Mouse (Mus musculus) gonadal fat pad, adult 2 months (tissue): Measurements from ENCODE around the gene Shank2. TPM values are rescaled to one million over a fixed set of nuclear protein-coding genes. Genes with fewer than 3 reads are reported as not detected.

Experiments used
- DNase-seq: peaks from one replicate; pipeline ENCODE4 v3.0.0-alpha.2; 2012; ENCODE audit warnings: low read depth
- polyA plus RNA-seq: library from polyadenylated mRNA; depleted of rRNA; stranded (reverse); fragments of >200 nt; gene quantifications from 2 replicates; pipeline ENCODE4 v1.2.3, GENCODE M21; 2012

Gene Shank2
- polyA plus RNA-seq, 1 experiment, result 0.34 TPM

GRCm38 (mm10) chr7:144228683-144229082, 227.0 kb downstream of the Shank2 start:
- no peak for DNase-seq

GRCm38 (mm10) chr7:144229421-144229820, 227.7 kb downstream of the Shank2 start:
- DNase-seq, result no peak

- DNase-seq, result no peak
Observed at GRCm38 (mm10) chr7:144232132-144232706, 230.5 kb downstream of the Shank2 start.

- DNase-seq, result no peak
Observed at GRCm38 (mm10) chr7:144233479-144233878, 231.8 kb downstream of the Shank2 start.

- no peak for DNase-seq
Observed at GRCm38 (mm10) chr7:144234783-144235182, 233.1 kb downstream of the Shank2 start.

- DNase-seq, result no peak
Observed at GRCm38 (mm10) chr7:144235523-144235922, 233.8 kb downstream of the Shank2 start.

DNA sequence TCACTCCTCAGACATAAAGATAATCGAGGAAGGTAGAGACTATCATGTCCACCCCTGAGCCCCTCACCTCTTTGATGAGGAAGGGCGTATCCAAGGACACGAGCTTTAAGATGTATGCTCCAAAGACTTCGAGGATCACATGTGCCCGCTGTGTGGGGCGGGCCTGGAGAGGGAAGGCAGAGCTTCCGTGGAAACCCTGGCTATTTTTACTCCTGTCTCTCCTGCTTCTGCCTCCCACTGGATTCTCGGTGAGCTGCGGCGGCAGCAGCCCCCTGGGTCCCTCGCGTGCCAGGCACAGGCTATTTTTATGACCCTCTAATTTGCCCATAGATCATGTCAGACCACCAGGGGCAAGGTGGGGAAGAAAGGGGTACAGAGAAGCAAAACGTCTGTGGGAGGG, 235.1 kb downstream of the Shank2 start:
- no peak for DNase-seq

- no peak for DNase-seq
Observed at GRCm38 (mm10) chr7:144238409-144238808, 236.7 kb downstream of the Shank2 start.

DNA sequence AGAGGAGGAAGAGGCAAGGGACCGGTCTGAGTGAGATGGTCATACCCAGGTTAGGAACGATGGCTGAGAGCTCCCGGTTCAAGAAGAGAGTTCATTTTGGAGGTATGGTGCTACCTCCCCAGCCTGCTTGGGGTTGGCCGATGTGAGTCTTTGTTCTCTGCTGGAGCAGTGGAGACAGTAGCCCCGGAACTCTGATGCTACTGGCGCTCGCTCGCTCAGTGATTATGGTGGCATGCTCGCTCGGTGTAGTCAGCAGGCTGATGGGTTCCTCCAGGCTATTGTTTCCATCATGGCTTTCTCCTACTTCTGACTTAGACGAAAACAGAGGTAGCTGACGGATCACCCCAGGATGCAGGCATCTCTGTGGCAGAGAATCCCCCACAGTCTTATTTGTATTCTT, 237.3 kb downstream of the Shank2 start:
- no peak for DNase-seq

DNA sequence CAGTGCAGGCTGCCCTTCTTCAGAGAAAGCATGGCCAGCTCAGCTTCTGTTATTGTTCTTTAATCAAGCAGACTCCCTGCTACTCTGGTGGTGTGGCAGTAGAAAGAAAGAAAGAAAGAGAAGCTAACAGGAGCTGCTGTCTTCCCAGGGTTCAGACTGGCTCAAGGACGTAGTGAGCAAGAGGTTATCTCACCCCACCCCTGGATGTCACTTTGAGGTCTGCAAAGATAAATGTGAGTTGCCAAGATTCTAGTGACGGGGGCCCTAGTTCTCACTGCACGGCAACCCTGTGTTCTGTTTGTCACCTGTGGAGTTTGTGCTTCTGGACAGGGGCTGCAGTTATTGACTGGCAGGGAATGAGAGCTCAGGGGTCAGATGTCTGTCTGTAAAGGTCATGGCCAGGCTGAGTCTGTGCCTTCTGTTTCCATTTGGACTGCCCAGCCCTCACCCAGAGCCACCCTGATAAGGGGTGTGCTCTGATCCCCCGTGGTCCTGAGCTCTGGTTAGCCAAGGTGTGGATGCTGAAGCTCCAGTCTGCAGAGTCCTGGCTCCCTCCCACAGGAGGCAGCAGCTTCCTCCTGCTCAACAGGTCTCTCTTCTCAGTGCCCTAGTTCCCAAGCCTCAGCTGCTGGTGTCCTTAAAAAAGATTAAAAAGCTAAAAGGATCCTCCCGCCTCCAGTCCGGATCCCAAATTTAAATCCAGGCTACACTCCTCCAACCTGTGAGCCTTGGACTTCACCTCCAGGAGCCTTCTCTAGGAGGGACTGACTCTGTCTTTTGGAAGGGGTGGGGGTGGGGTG, 238.0 kb downstream of the Shank2 start:
- DNase-seq, result no peak

GRCm38 (mm10) chr7:144240736-144241343, 239.1 kb downstream of the Shank2 start:
- DNase-seq, result no peak

DNA sequence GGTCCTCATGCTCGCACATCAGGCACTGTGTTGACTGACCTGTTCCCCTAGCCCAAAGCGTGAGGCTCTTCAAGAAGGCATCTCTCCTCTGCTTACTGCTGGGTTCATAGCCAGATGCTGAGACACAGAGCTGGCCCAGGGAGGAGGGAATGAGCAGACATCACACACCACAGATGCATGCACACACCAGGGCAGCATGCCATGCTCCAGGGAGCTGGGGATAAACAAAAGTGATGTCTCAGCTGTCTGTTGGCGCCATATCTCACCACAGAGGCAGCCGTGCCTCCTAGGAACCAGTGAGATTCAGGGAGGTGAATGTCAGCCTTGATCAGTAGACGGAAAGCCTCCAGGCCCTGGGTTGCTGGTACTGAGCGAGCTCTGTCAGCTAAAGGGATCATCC, 242.5 kb downstream of the Shank2 start:
- DNase-seq, result no peak

- DNase-seq, result no peak
Observed at GRCm38 (mm10) chr7:144246271-144246670, 244.5 kb downstream of the Shank2 start.

GRCm38 (mm10) chr7:144248686-144249422, 247.1 kb downstream of the Shank2 start:
- no peak for DNase-seq

GRCm38 (mm10) chr7:144250791-144251190, 249.1 kb downstream of the Shank2 start:
- DNase-seq, result no peak

- no peak for DNase-seq
Observed at GRCm38 (mm10) chr7:144251250-144251649, 249.5 kb downstream of the Shank2 start.

DNA sequence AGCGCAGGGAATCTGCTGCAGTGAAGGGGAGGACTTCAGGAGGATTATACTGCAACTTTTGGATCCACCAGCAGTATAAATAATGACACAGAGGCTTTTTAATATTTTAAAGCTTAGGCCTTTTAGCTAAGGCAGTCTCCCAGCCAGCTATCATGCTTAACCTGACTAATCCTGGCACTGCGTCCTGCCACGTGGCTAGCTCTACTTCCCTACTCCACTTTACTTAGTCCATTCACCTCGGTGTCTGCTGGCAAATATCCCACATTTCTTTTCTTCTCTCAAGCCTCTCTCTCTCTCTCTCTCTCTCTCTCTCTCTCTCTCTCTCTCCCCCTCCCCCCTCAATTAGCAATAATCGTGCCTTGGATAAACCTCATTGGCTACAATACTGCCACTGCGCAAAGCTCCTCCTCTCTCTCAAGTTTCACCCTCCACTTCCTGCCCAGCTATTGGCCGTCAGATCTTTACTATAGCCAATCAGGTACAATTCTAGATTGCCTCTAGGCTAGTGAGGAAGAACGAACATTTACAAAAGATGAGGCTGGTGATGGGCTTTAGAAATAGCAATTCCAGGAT, 253.0 kb downstream of the Shank2 start:
- no peak for DNase-seq

DNA sequence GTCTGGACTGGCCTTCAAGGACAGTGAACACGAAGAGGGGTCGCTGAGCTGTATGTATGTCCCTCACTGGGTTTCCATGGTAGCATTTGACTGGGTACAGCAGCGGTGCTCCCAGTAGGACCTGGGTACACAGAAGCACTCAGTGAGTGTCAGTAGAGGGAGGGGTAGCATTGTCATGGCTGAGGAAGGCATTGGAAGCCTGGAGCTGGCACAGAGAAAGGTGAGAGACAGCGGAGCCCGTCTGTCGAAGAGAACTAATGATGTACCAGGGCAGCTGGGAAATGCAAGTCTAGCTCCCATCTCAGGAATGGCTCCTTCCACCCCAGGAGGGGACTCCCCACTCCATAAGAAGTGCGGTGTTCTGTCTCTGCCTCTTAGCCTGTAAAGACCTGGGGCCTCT, 256.1 kb downstream of the Shank2 start:
- DNase-seq, result no peak

DNA sequence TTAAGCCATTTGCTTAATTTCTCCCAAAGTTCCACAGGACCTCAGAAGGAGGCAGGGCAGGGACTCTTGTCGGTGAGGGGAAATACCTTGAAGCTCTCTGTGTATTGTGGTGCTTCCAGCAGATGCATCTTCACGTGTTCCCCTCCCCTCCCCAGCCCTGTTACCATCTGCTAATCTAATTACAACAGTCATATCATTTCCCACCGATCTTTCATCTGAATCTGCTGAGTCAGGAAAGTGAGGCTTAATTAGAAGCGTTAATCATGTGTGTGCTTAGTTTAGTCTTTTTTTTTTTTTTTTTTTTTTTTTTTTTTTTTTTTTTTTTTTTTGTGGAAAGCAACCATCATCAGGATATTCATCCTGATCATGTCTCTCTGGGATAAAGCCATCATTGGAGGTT, 256.6 kb downstream of the Shank2 start:
- no peak for DNase-seq

- no peak for DNase-seq
Observed at GRCm38 (mm10) chr7:144262666-144263065, 260.9 kb downstream of the Shank2 start.

DNA sequence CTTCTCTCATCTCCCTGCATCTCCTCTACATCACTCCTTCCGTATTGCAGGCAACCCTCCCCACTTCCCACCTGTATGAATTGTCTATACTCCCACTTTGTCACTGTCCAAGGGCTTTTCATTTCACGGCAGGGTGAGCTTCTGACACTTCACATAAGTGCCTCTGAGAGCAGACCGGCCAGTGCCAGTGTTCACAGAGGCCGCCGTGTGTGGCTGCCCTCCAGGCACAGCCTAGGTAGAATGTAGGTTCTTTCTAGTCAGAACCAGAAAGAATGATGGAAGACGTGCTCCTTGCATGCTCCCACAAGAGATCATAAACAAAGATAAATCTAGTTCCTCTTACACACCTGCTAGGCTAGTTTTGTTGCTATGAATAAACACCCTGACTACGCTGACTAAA, 265.0 kb downstream of the Shank2 start:
- DNase-seq, result no peak

DNA sequence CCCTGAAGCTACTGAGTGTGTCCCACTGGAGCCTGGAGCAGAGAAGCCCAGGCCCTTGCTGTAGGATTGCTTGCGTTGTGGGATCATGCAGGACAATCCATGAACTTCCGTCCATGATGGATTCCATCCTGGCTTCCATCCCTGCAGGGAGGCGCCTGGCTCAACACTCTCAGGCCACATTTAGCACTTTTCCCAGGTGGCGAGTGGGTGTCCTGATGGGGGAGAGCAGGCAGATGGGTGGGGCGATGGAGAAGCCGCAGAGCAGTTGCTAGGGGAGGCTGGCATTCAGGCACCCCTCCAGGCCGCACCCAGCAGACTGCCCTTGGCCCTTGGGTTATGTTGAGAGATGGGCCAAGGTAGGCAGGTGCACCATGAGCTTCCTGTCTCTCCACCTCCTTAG, 266.6 kb downstream of the Shank2 start:
- no peak for DNase-seq
